Mouse (Mus musculus) brain, embryonic 14.5 days (tissue): Measurements from ENCODE around the gene Nlrx1.

Experiments used
- CTCF ChIP-seq: fragments of 200-500 bp; IDR thresholded peaks from 2 replicates; pipeline ENCODE4 v1.5.1; 2012; ENCODE audit warnings: inconsistent platforms, mild to moderate bottlenecking, moderate library complexity, borderline replicate concordance; ENCODE audit not compliant: insufficient read depth, insufficient read length; ENCODE audit errors: extremely low read depth
- POLR2A ChIP-seq: fragments of 200-500 bp; IDR thresholded peaks from 2 replicates; pipeline ENCODE4 v1.6.1; 2012; ENCODE audit warnings: mild to moderate bottlenecking, inconsistent platforms, borderline replicate concordance; ENCODE audit not compliant: poor library complexity, insufficient read depth, insufficient read length, severe bottlenecking; ENCODE audit errors: extremely low read depth

DNA sequence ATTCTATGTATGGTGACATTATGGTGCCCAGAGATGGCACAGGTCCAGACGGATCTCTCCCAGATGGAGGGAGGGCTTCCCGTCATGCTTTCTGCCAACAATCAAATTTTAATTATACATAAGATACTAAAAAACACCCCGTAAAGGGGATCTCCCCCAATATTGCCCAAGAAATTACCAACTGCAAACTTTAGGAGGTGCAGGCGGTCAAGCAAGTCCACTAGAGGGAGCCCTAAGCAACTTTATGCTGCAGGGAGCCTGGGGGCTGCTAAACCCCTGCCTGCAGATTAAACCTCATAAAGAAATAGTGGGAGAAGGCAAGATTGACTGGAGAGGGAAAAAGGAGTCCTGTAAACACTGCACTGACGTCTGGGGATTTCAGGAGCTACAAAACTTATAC, 29.0 kb downstream of the Nlrx1 start:
- peak; percentile 90 for TF ChIP-seq CTCF
- TF ChIP-seq POLR2A = no peak
